ENCODE assay signal across 10 mouse cellular contexts in the genomic region with DNA sequence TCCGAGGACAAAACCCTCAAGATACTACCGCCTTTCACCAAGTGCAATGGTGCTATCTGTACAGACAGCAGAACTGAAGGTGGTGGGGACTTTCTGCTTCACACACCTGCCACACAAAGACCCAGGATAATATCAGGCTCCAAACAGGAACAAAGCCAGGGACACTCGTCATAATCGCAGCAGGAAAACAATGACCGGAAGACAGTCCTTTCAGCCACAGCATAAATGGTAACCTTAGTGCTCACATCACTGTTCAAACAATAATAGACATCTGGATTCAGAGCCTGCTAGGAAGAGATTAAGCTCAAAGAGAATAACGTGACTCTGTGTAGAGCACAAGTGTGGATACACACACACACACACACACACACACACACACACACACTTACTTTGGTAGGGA.
DNase-seq lines count a peak whose midpoint lies in the region; ATAC-seq lines count a peak whose summit lies in the region.
"Had no signal": no experiment of that assay in that cellular context is flagged by ENCODE, and none has a peak within 500 bp of the region (broad histone marks: within the 10 kb centered on the region; RNA-seq: fewer than 3 reads in every experiment).

No protein-coding gene starts in this region.

- no peaks in the 10 kb centered on the region for H3K36me3 ChIP-seq in hindbrain, embryonic 14.5 days (replicated peaks; ENCODE audit: control insufficient read depth, insufficient read depth)
- no peaks in the 10 kb centered on the region for H3K36me3 ChIP-seq in hindbrain, embryonic 16.5 days (ENCODE audit: control insufficient read depth, insufficient read depth, low read length)
- no peaks in the 10 kb centered on the region for H3K36me3 ChIP-seq in heart, embryonic 10.5 days
- H3K36me3 ChIP-seq: limb, embryonic 12.5 days had no signal

- no peak for DNase-seq in hindbrain, embryonic 14.5 days (ENCODE audit: low spot score)
- DNase-seq in heart, embryonic 10.5 days (ENCODE audit: low spot score): no peak
- DNase-seq in kidney, adult 8-10 months: peak; percentile 41 to 49
- DNase-seq in lung, postnatal 10 days: peak; percentile 75
- no peak for DNase-seq in retina, postnatal 1 day
- DNase-seq in MN1 (ENCODE audit: low spot score): no peak
- DNase-seq in layer of hippocampus, postnatal 25 days (ENCODE audit: extremely low spot score in 1 of 2, low spot score in 1 of 2): no peak
- DNase-seq: cerebellum, postnatal 36 days had no signal

- H3K9me3 ChIP-seq in hindbrain, embryonic 14.5 days (ENCODE audit: control insufficient read depth, low read length): no peaks in the 10 kb centered on the region
- no peaks in the 10 kb centered on the region for H3K9me3 ChIP-seq in hindbrain, embryonic 16.5 days (ENCODE audit: control insufficient read depth, low read length)
- H3K9me3 ChIP-seq in heart, embryonic 10.5 days: no peaks in the 10 kb centered on the region
- H3K9me3 ChIP-seq: limb, embryonic 12.5 days had no signal

- WGBS in hindbrain, embryonic 14.5 days: 65% methylated on average over 6 of the region's 6 CpGs
- WGBS in hindbrain, embryonic 16.5 days: 61% methylated on average over 6 of the region's 6 CpGs
- WGBS in heart, embryonic 10.5 days: 38% methylated on average over 6 of the region's 6 CpGs

- no peak overlapping the region for H3K9ac ChIP-seq in hindbrain, embryonic 14.5 days
- H3K9ac ChIP-seq in hindbrain, embryonic 16.5 days (ENCODE audit: low read depth, low read length): no peak overlapping the region
- H3K9ac ChIP-seq: limb, embryonic 12.5 days had no signal

- peak overlapping the region; percentile 22 for H3K27ac ChIP-seq in hindbrain, embryonic 14.5 days
- no peak overlapping the region for H3K27ac ChIP-seq in hindbrain, embryonic 16.5 days (ENCODE audit: low read depth, low read length)
- H3K27ac ChIP-seq in heart, embryonic 10.5 days: peak overlapping the region; percentile 74

- no peak overlapping the region for H3K4me3 ChIP-seq in hindbrain, embryonic 14.5 days (replicated peaks; ENCODE audit: low read length)
- no peak overlapping the region for H3K4me3 ChIP-seq in hindbrain, embryonic 16.5 days (ENCODE audit: low read length)
- H3K4me3 ChIP-seq in heart, embryonic 10.5 days: peak overlapping the region; percentile 5; the same call in 1 of the 2 replicates
- H3K4me3 ChIP-seq: limb, embryonic 12.5 days had no signal

- peaks cover 22% of the 10 kb centered on the region for H3K4me1 ChIP-seq in hindbrain, embryonic 14.5 days (replicated peaks; ENCODE audit: control insufficient read depth, insufficient read depth, low read length)
- H3K4me1 ChIP-seq in hindbrain, embryonic 16.5 days (ENCODE audit: control insufficient read depth, insufficient read depth, low read depth, low read length): peaks cover 16% of the 10 kb centered on the region
- peaks cover 75% of the 10 kb centered on the region for H3K4me1 ChIP-seq in heart, embryonic 10.5 days

- H3K4me2 ChIP-seq in hindbrain, embryonic 14.5 days (replicated peaks): no peak overlapping the region
- H3K4me2 ChIP-seq in hindbrain, embryonic 16.5 days (ENCODE audit: low read length): no peak overlapping the region
- H3K4me2 ChIP-seq: limb, embryonic 12.5 days had no signal

- H3K27me3 ChIP-seq in hindbrain, embryonic 14.5 days (ENCODE audit: control insufficient read depth, insufficient read depth, low read length): no peaks in the 10 kb centered on the region
- no peaks in the 10 kb centered on the region for H3K27me3 ChIP-seq in hindbrain, embryonic 16.5 days (replicated peaks; ENCODE audit: control insufficient read depth, insufficient read depth, low read length)
- no peaks in the 10 kb centered on the region for H3K27me3 ChIP-seq in heart, embryonic 10.5 days (ENCODE audit: insufficient read depth, poor library complexity, severe bottlenecking)
- H3K27me3 ChIP-seq: limb, embryonic 12.5 days had no signal

- ATAC-seq in hindbrain, embryonic 14.5 days (ENCODE audit: low FRiP score): no peak
- ATAC-seq in hindbrain, embryonic 16.5 days: no peak

Comparison
In these comparisons a context has a peak if more than half of its experiments do, and no peak if none do; other contexts are left out.
1. DNase-seq: peak in kidney, adult 8-10 months (2 of 2) and lung, postnatal 10 days (single experiment); none in hindbrain, embryonic 14.5 days (single experiment), heart, embryonic 10.5 days (single experiment), retina, postnatal 1 day (single experiment), MN1 (single experiment) and layer of hippocampus, postnatal 25 days (0 of 2).